Mouse (Mus musculus) macrophage (primary cell): ENCODE data around the gene Me3. TPM values are rescaled to one million over a fixed set of nuclear protein-coding genes. Genes with fewer than 3 reads are reported as not detected.

Experiments
- H3K27ac ChIP-seq: fragments of 350-480 bp; formaldehyde crosslinking; 2 replicates; pipeline ENCODE4 v1.9.0; 2021
- H3K36me3 ChIP-seq: fragments of 350-480 bp; formaldehyde crosslinking; 2 replicates; pipeline ENCODE4 v1.9.0; 2021; ENCODE audit errors: inconsistent target
- H3K4me3 ChIP-seq: fragments of 350-480 bp; formaldehyde crosslinking; 2 replicates; pipeline ENCODE4 v1.9.0; 2021; ENCODE audit errors: inconsistent target
- H3K79me2 ChIP-seq: fragments of 350-480 bp; formaldehyde crosslinking; 2 replicates; pipeline ENCODE4 v1.9.0; 2021; ENCODE audit errors: inconsistent target
- WGBS: methylation state at CpG from one replicate; pipeline ENCODE4 v1.1.7; 2026; ENCODE audit warnings: inconsistent platforms; ENCODE audit not compliant: missing documents; 5-methylcytosine and 5-hydroxymethylcytosine counted together
- polyA plus RNA-seq: library from polyadenylated mRNA; stranded (reverse); fragments of 250-400 nt; gene quantifications from 3 replicates; pipeline ENCODE4 v1.2.4, GENCODE M21; 2018; ENCODE audit warnings: inconsistent platforms

Me3 gene
- polyA plus RNA-seq, 1 experiment from 2014 or later: not detected

- 23% methylated on average over 6 of the region's 6 CpGs for WGBS
- Histone ChIP-seq H3K4me3 (no peak overlapping the region), H3K36me3 (no peaks in the 10 kb centered on the region), H3K27ac (no peak overlapping the region), H3K79me2 (no peaks in the 10 kb centered on the region)
Measured at GRCm38 (mm10) chr7:89843533-89843932, 211.3 kb downstream of the Me3 start.

GRCm38 (mm10) chr7:89845669-89846068, 213.5 kb downstream of the Me3 start:
- no peaks in the 10 kb centered on the region for H3K79me2 ChIP-seq
- 82% methylated on average over 4 of the region's 4 CpGs for WGBS
- no peak overlapping the region for H3K27ac ChIP-seq
- H3K4me3 ChIP-seq: no peak overlapping the region
- H3K36me3 ChIP-seq: no peaks in the 10 kb centered on the region

GRCm38 (mm10) chr7:89850510-89850909, 218.3 kb downstream of the Me3 start:
- no peak overlapping the region for H3K4me3 ChIP-seq
- no peak overlapping the region for H3K27ac ChIP-seq
- no peaks in the 10 kb centered on the region for H3K36me3 ChIP-seq
- WGBS: 79% methylated on average over 3 of the region's 3 CpGs
- H3K79me2 ChIP-seq: no peaks in the 10 kb centered on the region

GRCm38 (mm10) chr7:89852158-89853095, 220.2 kb downstream of the Me3 start:
- no peaks in the 10 kb centered on the region for H3K79me2 ChIP-seq
- 86% methylated on average over 10 of the region's 10 CpGs for WGBS
- H3K36me3 ChIP-seq: no peaks in the 10 kb centered on the region
- no peak overlapping the region for H3K27ac ChIP-seq
- H3K4me3 ChIP-seq: no peak overlapping the region

GRCm38 (mm10) chr7:89853131-89853530, 220.9 kb downstream of the Me3 start:
- no peaks in the 10 kb centered on the region for H3K79me2 ChIP-seq
- WGBS: 84% methylated on average over 5 of the region's 5 CpGs
- no peak overlapping the region for H3K4me3 ChIP-seq
- H3K36me3 ChIP-seq: no peaks in the 10 kb centered on the region
- no peak overlapping the region for H3K27ac ChIP-seq

GRCm38 (mm10) chr7:89855196-89855595, 223.0 kb downstream of the Me3 start:
- Histone ChIP-seq H3K27ac (no peak overlapping the region), H3K36me3 (no peaks in the 10 kb centered on the region), H3K79me2 (no peaks in the 10 kb centered on the region), H3K4me3 (no peak overlapping the region)
- 86% methylated on average over 1 of the region's 1 CpGs for WGBS

- Histone ChIP-seq H3K79me2 (no peaks in the 10 kb centered on the region), H3K27ac (no peak overlapping the region), H3K36me3 (no peaks in the 10 kb centered on the region), H3K4me3 (no peak overlapping the region)
- 83% methylated on average over 16 of the region's 17 CpGs for WGBS
Measured at GRCm38 (mm10) chr7:89856440-89857217, 224.4 kb downstream of the Me3 start.

GRCm38 (mm10) chr7:89864769-89865168, 232.6 kb downstream of the Me3 start:
- Histone ChIP-seq H3K36me3 (no peaks in the 10 kb centered on the region), H3K79me2 (no peaks in the 10 kb centered on the region), H3K27ac (no peak overlapping the region), H3K4me3 (no peak overlapping the region)
- 82% methylated on average over 1 of the region's 1 CpGs for WGBS

GRCm38 (mm10) chr7:89867221-89867620, 235.0 kb downstream of the Me3 start:
- Histone ChIP-seq H3K4me3 (no peak overlapping the region), H3K79me2 (no peaks in the 10 kb centered on the region), H3K27ac (no peak overlapping the region), H3K36me3 (no peaks in the 10 kb centered on the region)
- 63% methylated on average over 5 of the region's 5 CpGs for WGBS

- WGBS: 31% methylated on average over 1 of the region's 1 CpGs
Measured at GRCm38 (mm10) chr7:89879686-89880085, 247.5 kb downstream of the Me3 start.

GRCm38 (mm10) chr7:89884551-89884950, 252.4 kb downstream of the Me3 start:
- H3K4me3 ChIP-seq: no peak overlapping the region
- no peaks in the 10 kb centered on the region for H3K79me2 ChIP-seq
- H3K27ac ChIP-seq: no peak overlapping the region
- H3K36me3 ChIP-seq: no peaks in the 10 kb centered on the region
- 67% methylated on average over 3 of the region's 3 CpGs for WGBS

More at GRCm38 (mm10) chr7:89879686-89880085, 247.5 kb downstream of the Me3 start:
- H3K4me3 ChIP-seq: no peak overlapping the region
- H3K79me2 ChIP-seq: no peaks in the 10 kb centered on the region
- H3K36me3 ChIP-seq: no peaks in the 10 kb centered on the region
- H3K27ac ChIP-seq: no peak overlapping the region

GRCm38 (mm10) chr7:89891412-89891811, 259.2 kb downstream of the Me3 start:
- Histone ChIP-seq H3K79me2 (no peaks in the 10 kb centered on the region), H3K27ac (no peak overlapping the region), H3K4me3 (no peak overlapping the region), H3K36me3 (no peaks in the 10 kb centered on the region)
- 88% methylated on average over 5 of the region's 5 CpGs for WGBS

- WGBS: 68% methylated on average over 4 of the region's 4 CpGs
- H3K4me3 ChIP-seq: no peak overlapping the region
- H3K79me2 ChIP-seq: no peaks in the 10 kb centered on the region
- H3K36me3 ChIP-seq: no peaks in the 10 kb centered on the region
- no peak overlapping the region for H3K27ac ChIP-seq
Measured at GRCm38 (mm10) chr7:89891856-89892255, 259.7 kb downstream of the Me3 start.

GRCm38 (mm10) chr7:89903007-89903406, 270.8 kb downstream of the Me3 start:
- H3K4me3 ChIP-seq: no peak overlapping the region
- H3K79me2 ChIP-seq: no peaks in the 10 kb centered on the region
- 84% methylated on average over 6 of the region's 8 CpGs for WGBS

More at GRCm38 (mm10) chr7:89903007-89903406, 270.8 kb downstream of the Me3 start:
- Histone ChIP-seq H3K36me3 (no peaks in the 10 kb centered on the region), H3K27ac (no peak overlapping the region)
